Mouse (Mus musculus) gastrocnemius, adult 18-20 months (tissue): ENCODE results near the gene Rtbdn. TPM values are rescaled to one million over a fixed set of nuclear protein-coding genes. Genes with fewer than 3 reads are reported as not detected.

Experiments used
- microRNA-seq: library from miRNA; unstranded; fragments of <30 nt; microRNA quantifications from one replicate; pipeline ENCODE4 v1.2.0, GENCODE M21; 2021
- total RNA-seq, 2 experiments: library from RNA; stranded (reverse); gene quantifications; 2 replicates each; pipeline ENCODE4 v1.2.3; 2021

Rtbdn gene
- total RNA-seq, 2 experiments from 2014 or later, result not detected

Small RNAs within 50 kb of the gene (microRNA-seq; reads per million reads assigned to microRNA genes)
- gene Gm24197, result not detected

Other genes starting within 250 kb of the Rtbdn start
- gene Lyl1, start 245.5 kb upstream of the Rtbdn start, total RNA-seq, result 1 to 10 TPM in 1 of 2 experiments, under 1 TPM in 1; 0.73 to 1.6 TPM
- under 1 TPM; 0.34 to 0.45 TPM for gene G430095P16Rik, start 224.0 kb upstream of the Rtbdn start, total RNA-seq
- 100 to 1,000 TPM; 481 to 528 TPM for gene Nfix, start 146.6 kb upstream of the Rtbdn start, total RNA-seq
- gene Dand5, start 124.2 kb upstream of the Rtbdn start, total RNA-seq, result 10 to 100 TPM; 12.8 to 12.9 TPM
- gene Gadd45gip1, start 115.5 kb upstream of the Rtbdn start, total RNA-seq, result 10 to 100 TPM; 22.9 to 24.2 TPM
- gene Rad23a, start 106.3 kb upstream of the Rtbdn start, total RNA-seq, result 100 to 1,000 TPM; 171 to 176 TPM
- gene Calr, start 100.1 kb upstream of the Rtbdn start, total RNA-seq, result 100 to 1,000 TPM; 145 to 160 TPM
- gene Farsa, start 90.0 kb upstream of the Rtbdn start, total RNA-seq, result 10 to 100 TPM; 22.8 to 25.2 TPM
- 1 to 10 TPM; 1.3 to 1.4 TPM for gene Syce2, start 74.9 kb upstream of the Rtbdn start, total RNA-seq
- gene Gcdh, start 53.1 kb upstream of the Rtbdn start, total RNA-seq, result 10 to 100 TPM; 33.7 to 38.2 TPM
- not detected for gene Klf1, start 45.1 kb upstream of the Rtbdn start, total RNA-seq
- 1 to 10 TPM; 6.1 to 6.8 TPM for gene Dnase2a, start 38.4 kb upstream of the Rtbdn start, total RNA-seq
- gene Mast1, start 9.6 kb upstream of the Rtbdn start, total RNA-seq, result under 1 TPM in 1 of 2 experiments, not detected in 1; 0.07 TPM
- not detected for gene Gm49661, start 22.4 kb downstream of the Rtbdn start, total RNA-seq
- gene Prdx2, start 22.6 kb downstream of the Rtbdn start, total RNA-seq, result 100 to 1,000 TPM; 193 to 200 TPM
- gene Rnaseh2a, start 22.8 kb downstream of the Rtbdn start, total RNA-seq, result 10 to 100 TPM; 21.1 to 21.7 TPM
- 10 to 100 TPM in 1 of 2 experiments, 1 to 10 TPM in 1; 9.4 to 12.5 TPM for gene Junb, start 31.7 kb downstream of the Rtbdn start, total RNA-seq
- gene Hook2, start 43.6 kb downstream of the Rtbdn start, total RNA-seq, result 1 to 10 TPM; 2.1 to 2.7 TPM
- gene Best2, start 67.5 kb downstream of the Rtbdn start, total RNA-seq, result not detected
- gene Asna1, start 78.3 kb downstream of the Rtbdn start, total RNA-seq, result 10 to 100 TPM; 53.6 to 58.0 TPM
- gene Trir, start 79.8 kb downstream of the Rtbdn start, total RNA-seq, result 10 to 100 TPM; 70.4 to 78.8 TPM
- gene Tnpo2, start 89.9 kb downstream of the Rtbdn start, total RNA-seq, result 10 to 100 TPM; 27.6 to 35.4 TPM
- 1 to 10 TPM; 1.8 TPM for gene Fbxw9, start 113.1 kb downstream of the Rtbdn start, total RNA-seq
- not detected for gene Gm5741, start 121.0 kb downstream of the Rtbdn start, total RNA-seq
- gene Dhps, start 124.8 kb downstream of the Rtbdn start, total RNA-seq, result 10 to 100 TPM; 31.6 to 35.1 TPM
- gene Wdr83os, start 133.7 kb downstream of the Rtbdn start, total RNA-seq, result 10 to 100 TPM; 46.9 to 47.2 TPM
- 10 to 100 TPM; 12.6 to 20.8 TPM for gene Wdr83, start 134.3 kb downstream of the Rtbdn start, total RNA-seq
- gene Man2b1, start 136.3 kb downstream of the Rtbdn start, total RNA-seq, result 1 to 10 TPM; 7.9 to 9.4 TPM
- gene Zfp791, start 176.1 kb downstream of the Rtbdn start, total RNA-seq, result 1 to 10 TPM; 1.0 to 1.1 TPM
- not detected for gene Cks1brt, start 204.9 kb downstream of the Rtbdn start, total RNA-seq